Mouse (Mus musculus) heart, adult 2 months (tissue): ENCODE data around the gene Sowahb. TPM values are rescaled to one million over a fixed set of nuclear protein-coding genes. Genes with fewer than 3 reads are reported as not detected.
A peak's percentile ranks its signal among the peaks of the same experiment; 100 is the strongest.

Source experiments
- DNase-seq, 2 experiments: peaks; one replicate each; pipeline ENCODE4 v3.0.0; 2021
- H3K27ac ChIP-seq: fragments of 200-600 bp; 2 replicates; pipeline ENCODE4 v1.8.1; 2022
- H3K27me3 ChIP-seq: fragments of 200-500 bp; 2 replicates; pipeline ENCODE4 v1.6.1; 2012; ENCODE audit warnings: mild to moderate bottlenecking, low read length, inconsistent platforms, mixed read lengths; ENCODE audit not compliant: control insufficient read depth, insufficient read depth
- H3K36me3 ChIP-seq: fragments of 200-500 bp; 2 replicates; pipeline ENCODE4 v1.6.1; 2012; ENCODE audit warnings: low read length, inconsistent platforms; ENCODE audit not compliant: control insufficient read depth, insufficient read depth
- H3K4me1 ChIP-seq: fragments of 200-500 bp; 2 replicates; pipeline ENCODE4 v1.6.1; 2011; ENCODE audit warnings: low read length; ENCODE audit not compliant: control insufficient read depth, insufficient read depth
- H3K4me3 ChIP-seq: fragments of 200-600 bp; 2 replicates; pipeline ENCODE4 v1.8.1; 2022
- H3K79me2 ChIP-seq: fragments of 200-500 bp; replicated peaks from 2 replicates; pipeline ENCODE4 v1.6.1; 2012; ENCODE audit warnings: mild to moderate bottlenecking, inconsistent platforms, low read length, moderate library complexity, mixed read lengths; ENCODE audit not compliant: control insufficient read depth, insufficient read depth
- H3K9ac ChIP-seq: fragments of 200-500 bp; 2 replicates; pipeline ENCODE4 v1.6.1; 2012; ENCODE audit warnings: low read depth, mild to moderate bottlenecking, control low read depth, inconsistent platforms, low read length, mixed read lengths
- CTCF ChIP-seq: fragments of 200-600 bp; IDR thresholded peaks from 2 replicates; pipeline ENCODE4 v1.8.1; 2022; ENCODE audit warnings: antibody characterized with exemption, mild to moderate bottlenecking, moderate library complexity
- EP300 ChIP-seq: fragments of 200-500 bp; IDR thresholded peaks from 2 replicates; pipeline ENCODE4 v1.6.1; 2011; ENCODE audit warnings: low read depth, low read length, control low read depth; ENCODE audit not compliant: insufficient read depth
- POLR2A ChIP-seq: fragments of 200-500 bp; IDR thresholded peaks from 2 replicates; pipeline ENCODE4 v1.6.1; 2011; ENCODE audit warnings: mild to moderate bottlenecking, low read depth, low read length, control low read depth; ENCODE audit not compliant: insufficient read depth
- WGBS: fragments of 180-500 bp; shearing (Covaris S2); methylation state at CpG from one replicate; pipeline ENCODE4 v1.1.7; 2018; 5-methylcytosine and 5-hydroxymethylcytosine counted together
- intact Hi-C: fragments of 180-260 bp; cut with DNase I; formaldehyde crosslinking; loops from one replicate; pipeline ENCODE4 v1.15.1; 2025
- polyA plus RNA-seq: library from polyadenylated mRNA; depleted of rRNA; stranded (reverse); fragments of >200 nt; gene quantifications from 2 replicates; pipeline ENCODE4 v1.2.3, GENCODE M21; 2012; rRNA removed
- total RNA-seq, 2 experiments: library from RNA; stranded (reverse); gene quantifications; 2 replicates each; pipeline ENCODE4 v1.2.3; 2021

Gene Sowahb
- total and polyA plus RNA-seq, 3 experiments, result 0.04 to 0.08 TPM; not detected in 1

DNA sequence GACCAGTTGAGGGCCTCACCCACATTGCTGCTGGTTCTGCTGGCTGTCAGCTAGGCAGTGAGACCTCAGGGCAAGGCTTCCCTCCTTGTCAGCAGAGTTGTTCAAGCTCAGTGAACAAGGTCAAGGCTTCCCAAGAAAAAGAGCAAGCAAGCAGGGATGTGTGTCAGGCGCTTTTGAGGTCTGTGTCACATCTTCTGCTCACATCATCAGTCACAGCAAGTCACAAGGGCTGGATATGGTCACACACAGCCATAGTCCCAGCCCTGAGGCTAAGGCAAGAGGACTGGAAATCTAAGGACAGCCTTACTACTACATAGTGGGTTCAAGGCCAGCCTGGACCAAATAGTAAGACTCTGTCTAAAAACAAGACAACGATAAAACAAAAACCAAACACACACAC, 50.0 kb downstream of the Sowahb start:
- Histone ChIP-seq H3K4me1 (peaks cover 12% of the 10 kb centered on the region), H3K79me2 (no peaks in the 10 kb centered on the region), H3K4me3 (no peak overlapping the region), H3K9ac (no peak overlapping the region), H3K27ac (no peak overlapping the region), H3K36me3 (no peaks in the 10 kb centered on the region), H3K27me3 (no peaks in the 10 kb centered on the region)
- intact Hi-C loops, result loop anchor here (5.0 kb wide), 1 partner anchor 102 kb away; no protein-coding TSS in a partner anchor
- DNase-seq, result no peak
- no peak for TF ChIP-seq CTCF
- TF ChIP-seq EP300, result no peak
- TF ChIP-seq POLR2A, result no peak
- WGBS, result 82% methylated on average over 2 of the region's 2 CpGs

DNA sequence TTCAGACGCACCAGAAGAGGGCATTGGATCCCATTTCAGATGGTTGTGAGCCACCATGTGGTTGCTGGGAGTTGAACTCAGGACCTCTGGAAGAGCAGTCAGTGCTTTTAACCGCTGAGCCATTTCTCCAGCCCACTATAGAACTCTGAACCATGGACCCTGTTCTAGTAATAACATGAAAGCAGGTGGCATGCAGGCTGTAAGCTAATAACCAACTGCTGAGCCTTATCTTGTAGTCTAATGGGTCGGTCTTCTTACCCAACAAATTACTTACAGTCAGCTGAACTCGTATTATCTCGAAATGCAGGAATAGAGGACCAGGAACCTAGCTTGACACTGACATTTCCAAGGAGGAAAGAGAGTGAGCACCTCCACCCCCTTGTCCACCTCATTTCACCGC, 50.5 kb downstream of the Sowahb start:
- Histone ChIP-seq H3K36me3 (no peaks in the 10 kb centered on the region), H3K27ac (no peak overlapping the region), H3K4me3 (no peak overlapping the region), H3K79me2 (no peaks in the 10 kb centered on the region), H3K9ac (no peak overlapping the region), H3K4me1 (peaks cover 11% of the 10 kb centered on the region), H3K27me3 (no peaks in the 10 kb centered on the region)
- intact Hi-C loops, result no loop called here
- WGBS, result 89% methylated on average over 6 of the region's 6 CpGs
- no peak for DNase-seq
- TF ChIP-seq CTCF (no peak), POLR2A (no peak), EP300 (no peak)

- Histone ChIP-seq H3K4me3 (no peak overlapping the region), H3K9ac (no peak overlapping the region), H3K79me2 (no peaks in the 10 kb centered on the region), H3K27me3 (no peaks in the 10 kb centered on the region), H3K36me3 (no peaks in the 10 kb centered on the region), H3K27ac (peak overlapping the region; percentile 33), H3K4me1 (0 out of 2 replicates have a peak, but pooled peaks cover 1% of the 10 kb centered on the region)
- TF ChIP-seq EP300 (no peak), POLR2A (no peak), CTCF (no peak)
- no peak for DNase-seq
- WGBS, result 39% methylated on average over 3 of the region's 3 CpGs
- intact Hi-C loops, result no loop called here
Measured at GRCm38 (mm10) chr5:92992106-92992505, 52.7 kb downstream of the Sowahb start.

Other genes starting within 250 kb of the Sowahb start
- gene Sept11, start 48.4 kb upstream of the Sowahb start, total RNA-seq, result 10 to 100 TPM; 25.7 to 34.0 TPM
- gene Sept11, start 48.4 kb upstream of the Sowahb start, polyA plus RNA-seq, result 15.6 and 25.8 TPM in 2 replicates
- 100 to 1,000 TPM; 147 to 166 TPM for gene Ccni, start 161.5 kb upstream of the Sowahb start, total RNA-seq
- gene Ccni, start 161.5 kb upstream of the Sowahb start, polyA plus RNA-seq, result 56.5 and 119 TPM in 2 replicates
- under 1 TPM; 0.57 to 0.59 TPM for gene 2010109A12Rik, start 161.5 kb upstream of the Sowahb start, total RNA-seq
- not detected in 2 replicates for gene 2010109A12Rik, start 161.5 kb upstream of the Sowahb start, polyA plus RNA-seq
- 10 to 100 TPM; 12.3 to 13.5 TPM for gene Ccng2, start 222.2 kb upstream of the Sowahb start, total RNA-seq
- 7.2 and 13.3 TPM in 2 replicates for gene Ccng2, start 222.2 kb upstream of the Sowahb start, polyA plus RNA-seq